Mouse (Mus musculus) embryonic facial prominence, embryonic 10.5 days (tissue): Measurements from ENCODE around the gene Lnx2. TPM values are rescaled to one million over a fixed set of nuclear protein-coding genes. Genes with fewer than 3 reads are reported as not detected.

Experiments
- DNase-seq: peaks from one replicate; pipeline ENCODE4 v3.0.0-alpha.2; 2017; ENCODE audit warnings: low spot score
- H3K27ac ChIP-seq: fragments of 300-500 bp; sonication (generic); replicated peaks from 2 replicates; pipeline ENCODE4 v1.5.1; 2016; ENCODE audit warnings: mild to moderate bottlenecking
- H3K27me3 ChIP-seq: fragments of 300-500 bp; sonication (generic); replicated peaks from 2 replicates; pipeline ENCODE4 v1.6.1; 2016; ENCODE audit warnings: low read depth, mild to moderate bottlenecking; ENCODE audit not compliant: poor library complexity, severe bottlenecking
- H3K36me3 ChIP-seq: fragments of 300-500 bp; sonication (generic); replicated peaks from 2 replicates; pipeline ENCODE4 v1.6.1; 2016; ENCODE audit warnings: mild to moderate bottlenecking, moderate library complexity
- H3K4me1 ChIP-seq: fragments of 300-500 bp; sonication (generic); 2 replicates; pipeline ENCODE4 v1.6.1; 2016
- H3K4me3 ChIP-seq: fragments of 300-500 bp; sonication (generic); 2 replicates; pipeline ENCODE4 v1.5.1; 2016; ENCODE audit warnings: mild to moderate bottlenecking, moderate library complexity
- H3K9me3 ChIP-seq: fragments of 300-500 bp; sonication (generic); 2 replicates; pipeline ENCODE4 v1.6.1; 2016; ENCODE audit warnings: mild to moderate bottlenecking
- WGBS: fragments of 180-500 bp; shearing (Covaris S2); methylation state at CpG from one replicate; pipeline ENCODE4 v1.1.7; 2016; 5-methylcytosine and 5-hydroxymethylcytosine counted together
- polyA plus RNA-seq: library from polyadenylated mRNA; unstranded; fragments of >200 nt; fragmentation: Nextera tagmentation; extraction: Ambion mirVana; gene quantifications from 2 replicates; pipeline ENCODE4 v1.2.1, GENCODE M21; 2016

Lnx2 gene
- polyA plus RNA-seq, 1 experiment from 2014 or later: 11.6 TPM

GRCm38 (mm10) chr5:147073805-147074204 is 2.6 kb downstream of the Lnx2 start:
- Histone ChIP-seq H3K36me3 (peaks cover 4% of the 10 kb centered on the region), H3K9me3 (no peaks in the 10 kb centered on the region), H3K27me3 (no peaks in the 10 kb centered on the region), H3K4me1 (peaks cover 37% of the 10 kb centered on the region), H3K27ac (no peak overlapping the region), H3K4me3 (no peak overlapping the region)
- WGBS: 92% methylated on average over 6 of the region's 6 CpGs
- DNase-seq: no peak

- H3K4me3 ChIP-seq: no peak overlapping the region
- 58% methylated on average over 4 of the region's 4 CpGs for WGBS
Observed at GRCm38 (mm10) chr5:147071886-147072285, 4.5 kb downstream of the Lnx2 start.

GRCm38 (mm10) chr5:147070791-147071516 is 5.4 kb downstream of the Lnx2 start:
- no peaks in the 10 kb centered on the region for H3K27me3 ChIP-seq
- no peaks in the 10 kb centered on the region for H3K9me3 ChIP-seq
- no peaks in the 10 kb centered on the region for H3K36me3 ChIP-seq
- WGBS: 76% methylated on average over 16 of the region's 16 CpGs
- no peak overlapping the region for H3K4me3 ChIP-seq
- DNase-seq: no peak
- peaks cover 28% of the 10 kb centered on the region for H3K4me1 ChIP-seq
- H3K27ac ChIP-seq: no peak overlapping the region

More at GRCm38 (mm10) chr5:147071886-147072285, 4.5 kb downstream of the Lnx2 start:
- Histone ChIP-seq H3K27me3 (no peaks in the 10 kb centered on the region), H3K27ac (no peak overlapping the region), H3K36me3 (no peaks in the 10 kb centered on the region), H3K9me3 (no peaks in the 10 kb centered on the region), H3K4me1 (peaks cover 25% of the 10 kb centered on the region)
- no peak for DNase-seq

GRCm38 (mm10) chr5:147068876-147069275 is 7.5 kb downstream of the Lnx2 start:
- peaks cover 16% of the 10 kb centered on the region for H3K4me1 ChIP-seq
- no peaks in the 10 kb centered on the region for H3K27me3 ChIP-seq
- no peaks in the 10 kb centered on the region for H3K36me3 ChIP-seq
- 90% methylated on average over 5 of the region's 5 CpGs for WGBS
- H3K27ac ChIP-seq: no peak overlapping the region
- H3K9me3 ChIP-seq: no peaks in the 10 kb centered on the region
- no peak for DNase-seq
- no peak overlapping the region for H3K4me3 ChIP-seq

GRCm38 (mm10) chr5:147066965-147067364 is 9.4 kb downstream of the Lnx2 start:
- H3K4me1 ChIP-seq: peaks cover 16% of the 10 kb centered on the region

GRCm38 (mm10) chr5:147066129-147066528 is 10.3 kb downstream of the Lnx2 start:
- DNase-seq: no peak
- WGBS: 60% methylated on average over 4 of the region's 4 CpGs
- Histone ChIP-seq H3K9me3 (no peaks in the 10 kb centered on the region), H3K4me1 (peaks cover 16% of the 10 kb centered on the region), H3K27ac (no peak overlapping the region), H3K36me3 (no peaks in the 10 kb centered on the region), H3K27me3 (no peaks in the 10 kb centered on the region), H3K4me3 (no peak overlapping the region)

More at GRCm38 (mm10) chr5:147066965-147067364, 9.4 kb downstream of the Lnx2 start:
- H3K4me3 ChIP-seq: no peak overlapping the region
- H3K36me3 ChIP-seq: no peaks in the 10 kb centered on the region
- no peak overlapping the region for H3K27ac ChIP-seq
- no peak for DNase-seq
- H3K27me3 ChIP-seq: no peaks in the 10 kb centered on the region
- H3K9me3 ChIP-seq: no peaks in the 10 kb centered on the region
- WGBS: 82% methylated on average over 5 of the region's 5 CpGs

- Histone ChIP-seq H3K27me3 (no peaks in the 10 kb centered on the region), H3K27ac (no peak overlapping the region), H3K4me1 (peaks cover 5% of the 10 kb centered on the region; the same call in 1 of the 2 replicates), H3K4me3 (no peak overlapping the region), H3K9me3 (no peaks in the 10 kb centered on the region), H3K36me3 (no peaks in the 10 kb centered on the region)
- 75% methylated on average over 8 of the region's 8 CpGs for WGBS
- DNase-seq: no peak
Observed at GRCm38 (mm10) chr5:147063215-147063661, 13.1 kb downstream of the Lnx2 start.

GRCm38 (mm10) chr5:147060024-147060423 is 16.4 kb downstream of the Lnx2 start:
- H3K36me3 ChIP-seq: no peaks in the 10 kb centered on the region
- H3K4me3 ChIP-seq: no peak overlapping the region
- 85% methylated on average over 2 of the region's 2 CpGs for WGBS

GRCm38 (mm10) chr5:147059319-147059718 is 17.1 kb downstream of the Lnx2 start:
- peaks cover 3% of the 10 kb centered on the region; the same call in 1 of the 2 replicates for H3K4me1 ChIP-seq
- no peak overlapping the region for H3K27ac ChIP-seq
- H3K27me3 ChIP-seq: no peaks in the 10 kb centered on the region
- H3K9me3 ChIP-seq: no peaks in the 10 kb centered on the region
- no peak overlapping the region for H3K4me3 ChIP-seq
- WGBS: 87% methylated on average over 9 of the region's 9 CpGs
- no peak for DNase-seq
- no peaks in the 10 kb centered on the region for H3K36me3 ChIP-seq

More at GRCm38 (mm10) chr5:147060024-147060423, 16.4 kb downstream of the Lnx2 start:
- Histone ChIP-seq H3K4me1 (peaks cover under 1% of the 10 kb centered on the region; the same call in 1 of the 2 replicates), H3K27ac (no peak overlapping the region), H3K9me3 (no peaks in the 10 kb centered on the region), H3K27me3 (no peaks in the 10 kb centered on the region)
- DNase-seq: no peak

GRCm38 (mm10) chr5:147058661-147059060 is 17.7 kb downstream of the Lnx2 start:
- Histone ChIP-seq H3K27me3 (no peaks in the 10 kb centered on the region), H3K4me1 (peaks cover 3% of the 10 kb centered on the region; the same call in 1 of the 2 replicates), H3K27ac (no peak overlapping the region), H3K9me3 (no peaks in the 10 kb centered on the region), H3K36me3 (no peaks in the 10 kb centered on the region), H3K4me3 (no peak overlapping the region)
- no peak for DNase-seq
- WGBS: 92% methylated on average over 5 of the region's 5 CpGs

GRCm38 (mm10) chr5:147057626-147058414 is 18.6 kb downstream of the Lnx2 start:
- H3K9me3 ChIP-seq: no peaks in the 10 kb centered on the region
- no peak overlapping the region for H3K27ac ChIP-seq
- WGBS: 84% methylated on average over 9 of the region's 9 CpGs
- H3K4me3 ChIP-seq: no peak overlapping the region
- H3K36me3 ChIP-seq: no peaks in the 10 kb centered on the region
- no peak for DNase-seq
- peaks cover 3% of the 10 kb centered on the region; the same call in 1 of the 2 replicates for H3K4me1 ChIP-seq
- no peaks in the 10 kb centered on the region for H3K27me3 ChIP-seq

GRCm38 (mm10) chr5:147056712-147057290 is 19.6 kb downstream of the Lnx2 start:
- 82% methylated on average over 10 of the region's 10 CpGs for WGBS
- peaks cover 10% of the 10 kb centered on the region for H3K4me1 ChIP-seq
- no peak for DNase-seq

More at GRCm38 (mm10) chr5:147056712-147057290, 19.6 kb downstream of the Lnx2 start:
- no peaks in the 10 kb centered on the region for H3K36me3 ChIP-seq
- no peak overlapping the region for H3K27ac ChIP-seq
- H3K27me3 ChIP-seq: no peaks in the 10 kb centered on the region
- no peak overlapping the region for H3K4me3 ChIP-seq
- no peaks in the 10 kb centered on the region for H3K9me3 ChIP-seq
